Mouse (Mus musculus) retina, embryonic 14.5 days (tissue): ENCODE results near the gene Cep95.

ENCODE experiments used
- DNase-seq: peaks from one replicate; pipeline ENCODE4 v3.0.0-alpha.2; 2015; ENCODE audit warnings: low spot score

Cep95 gene

DNA sequence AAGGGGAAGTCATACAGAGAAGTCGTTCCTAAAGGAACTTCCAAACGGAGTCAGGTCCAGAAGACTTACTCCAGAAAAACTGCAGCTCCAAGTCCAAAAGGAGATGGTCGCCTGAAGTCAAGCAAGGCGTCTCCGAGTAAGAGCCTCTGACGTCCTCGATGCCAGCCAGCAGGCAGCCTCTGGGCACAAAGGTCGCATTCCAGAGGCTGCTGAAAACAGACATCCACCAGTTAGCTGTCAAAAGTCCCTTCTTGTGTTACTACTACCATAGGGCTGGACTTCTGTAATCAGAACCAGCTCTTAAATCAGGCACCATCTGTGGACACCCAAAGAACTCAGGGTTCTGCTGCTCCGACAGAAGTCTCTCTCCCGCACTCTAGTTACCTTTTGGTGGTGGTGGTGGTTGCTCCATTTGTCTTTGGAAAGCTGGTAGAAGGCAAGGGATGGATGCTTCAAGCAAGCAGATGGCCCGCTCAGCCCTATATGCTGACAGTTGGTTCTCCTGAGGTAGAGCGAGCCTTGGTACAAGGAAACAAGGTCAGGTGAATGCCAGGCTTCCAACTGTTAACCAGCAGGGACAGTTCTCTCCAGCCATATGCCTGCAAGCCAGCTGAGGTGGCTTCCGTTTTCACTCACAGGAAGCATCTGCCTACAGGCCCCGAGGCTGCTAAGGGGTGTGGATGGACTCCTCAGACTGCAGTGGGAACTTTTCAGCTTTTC lies 25.7 kb downstream of the Cep95 start:
- no peak for DNase-seq

DNA sequence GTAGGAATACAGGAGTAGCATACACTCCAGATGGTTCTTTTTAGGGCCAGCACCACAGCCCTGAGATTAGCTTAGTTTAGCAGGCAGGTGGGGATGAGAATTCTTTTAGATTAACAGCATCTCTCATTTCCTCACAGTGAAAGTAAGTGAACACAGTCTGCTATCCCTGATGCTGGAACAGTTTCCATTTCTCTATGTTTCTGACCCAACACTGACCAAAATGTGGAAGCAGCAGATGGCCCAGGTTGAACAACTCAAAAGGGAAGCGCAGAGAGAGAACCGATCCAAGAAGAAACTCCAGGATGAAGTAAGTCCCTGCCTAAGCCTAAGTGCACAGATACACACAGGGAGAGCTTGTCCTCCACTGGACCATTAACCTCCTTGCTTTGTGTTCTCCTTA lies 26.3 kb downstream of the Cep95 start:
- no peak for DNase-seq

DNA sequence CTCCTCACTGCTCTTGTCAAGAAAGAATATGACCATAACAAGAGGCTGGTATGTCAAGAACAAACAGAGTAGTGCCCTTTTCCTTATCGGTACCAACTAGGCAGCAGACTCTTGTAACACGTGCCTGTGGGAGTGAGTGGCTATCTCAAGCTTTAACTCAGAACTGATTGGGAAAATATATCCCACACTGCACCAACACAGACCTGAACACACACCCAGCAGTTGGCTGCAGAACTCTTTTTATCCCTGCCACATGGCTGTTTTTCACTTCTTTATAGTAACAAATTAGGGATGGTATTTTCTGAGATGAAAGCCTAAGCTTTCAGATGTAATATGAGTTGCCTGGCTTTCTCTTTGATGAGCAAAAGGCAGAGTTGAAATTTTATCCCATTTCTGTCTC lies 26.7 kb downstream of the Cep95 start:
- DNase-seq: no peak

DNA sequence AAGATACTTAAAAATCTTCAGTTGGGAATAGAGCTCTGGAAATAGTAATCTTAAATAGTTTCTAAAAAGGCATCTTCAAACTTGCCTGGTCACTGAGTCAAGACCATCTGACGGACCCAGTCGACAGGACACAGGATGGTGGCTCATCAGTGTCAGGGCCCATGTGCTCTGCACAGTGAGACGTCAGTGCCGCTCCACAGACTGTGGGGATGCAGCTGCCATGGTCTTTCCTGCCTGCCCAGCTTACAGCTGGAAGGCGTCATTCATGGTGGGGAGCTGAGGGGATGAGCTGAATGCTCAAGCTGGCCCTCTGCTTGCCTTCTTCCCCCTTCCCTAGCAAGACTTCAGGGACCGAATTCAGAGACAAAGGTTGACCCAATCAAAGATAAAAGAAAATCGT lies 27.3 kb downstream of the Cep95 start:
- DNase-seq: no peak

DNA sequence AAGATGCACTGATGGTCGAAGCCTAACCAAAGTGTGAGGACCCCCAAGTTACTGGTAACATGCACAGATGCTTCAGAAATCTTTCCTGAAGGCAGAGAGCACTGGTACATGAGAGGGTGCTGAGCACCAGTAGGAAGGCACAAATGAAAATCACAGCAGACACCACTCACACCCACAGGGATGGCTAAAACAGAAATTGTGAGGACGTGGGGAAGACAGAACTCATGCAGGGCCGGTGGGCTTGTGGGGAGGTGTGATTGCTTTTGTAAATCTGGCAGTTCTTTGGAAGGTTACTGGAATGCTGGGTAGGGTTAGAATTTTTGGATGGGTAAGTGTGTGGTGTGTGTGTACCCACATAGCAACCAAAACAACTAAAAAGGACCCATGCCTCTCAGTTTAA lies 28.1 kb downstream of the Cep95 start:
- no peak for DNase-seq

DNA sequence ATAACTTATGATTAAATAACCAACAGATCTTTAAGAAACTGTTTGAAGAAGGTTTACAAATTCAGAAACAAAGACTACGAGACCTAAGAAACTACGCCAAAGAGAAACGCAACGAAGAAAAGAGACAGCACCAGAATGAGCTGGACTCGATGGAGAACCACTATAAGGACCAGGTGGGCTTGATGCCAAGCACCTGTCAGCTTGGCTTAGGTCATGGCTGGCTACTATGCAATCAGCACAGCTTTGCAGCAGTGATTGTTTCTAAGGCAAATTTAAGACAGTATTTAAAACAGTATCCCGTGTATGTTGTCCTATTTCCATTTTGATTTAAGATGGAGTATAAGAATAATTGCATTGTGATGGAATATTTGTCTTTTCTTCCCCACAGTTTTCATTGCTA lies 28.8 kb downstream of the Cep95 start:
- no peak for DNase-seq

DNA sequence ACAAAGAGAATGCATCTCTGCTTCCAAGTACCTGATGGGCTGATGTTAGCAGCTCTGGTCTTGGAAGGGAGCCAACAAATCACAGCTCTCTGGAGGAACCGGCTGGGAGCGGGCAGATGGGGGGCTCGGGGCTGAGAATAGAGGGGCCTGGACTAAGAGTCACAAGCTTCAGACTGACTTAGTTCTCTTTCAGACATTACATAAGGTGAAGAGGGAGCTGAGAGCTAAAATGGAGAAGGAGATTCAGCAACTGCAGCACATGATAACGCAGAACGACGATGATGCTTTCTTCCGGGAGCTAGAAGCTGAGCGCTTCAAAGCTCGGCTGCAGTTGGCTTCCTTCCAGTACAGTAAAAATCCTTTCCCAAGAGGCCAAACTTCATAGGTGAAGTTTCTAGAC lies 29.3 kb downstream of the Cep95 start:
- no peak for DNase-seq

DNA sequence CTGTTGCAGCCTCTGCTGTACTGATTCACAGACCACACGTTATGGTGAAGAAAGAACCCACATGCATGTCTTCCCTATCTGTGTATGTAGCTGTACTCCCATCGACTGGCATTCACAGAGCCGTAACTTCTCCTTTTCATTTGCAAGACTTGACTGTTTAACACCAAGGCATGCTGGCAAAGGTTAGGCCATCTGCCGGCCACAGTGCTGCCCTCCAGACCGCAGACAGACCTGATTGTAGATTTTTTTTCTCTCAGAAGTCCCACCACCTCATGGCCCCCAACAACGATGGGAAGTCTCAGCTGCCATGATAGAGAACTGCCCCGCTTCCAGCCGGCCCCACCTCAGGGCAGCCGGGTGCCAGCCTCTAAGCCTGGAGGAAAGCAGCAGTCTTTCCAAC lies 30.5 kb downstream of the Cep95 start:
- no peak for DNase-seq

DNA sequence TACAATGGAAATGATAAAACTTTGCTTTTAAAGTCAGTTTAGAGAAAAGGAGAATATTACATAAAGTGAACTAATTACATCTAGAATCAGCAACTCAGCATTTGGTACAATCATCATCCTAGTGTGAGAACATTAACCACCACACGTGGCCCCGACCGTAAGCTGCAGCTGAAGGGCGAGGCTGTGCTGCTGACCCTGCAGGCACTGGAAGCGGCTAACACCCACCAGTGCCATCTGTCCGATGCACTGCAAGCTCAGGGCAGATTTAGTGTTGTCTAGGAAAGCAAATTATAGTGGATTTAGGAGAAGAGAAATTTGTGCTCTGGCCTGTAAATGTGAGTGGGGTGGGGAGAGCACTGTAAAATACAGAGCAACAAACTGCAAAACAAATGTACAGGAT lies 31.2 kb downstream of the Cep95 start:
- no peak for DNase-seq

DNA sequence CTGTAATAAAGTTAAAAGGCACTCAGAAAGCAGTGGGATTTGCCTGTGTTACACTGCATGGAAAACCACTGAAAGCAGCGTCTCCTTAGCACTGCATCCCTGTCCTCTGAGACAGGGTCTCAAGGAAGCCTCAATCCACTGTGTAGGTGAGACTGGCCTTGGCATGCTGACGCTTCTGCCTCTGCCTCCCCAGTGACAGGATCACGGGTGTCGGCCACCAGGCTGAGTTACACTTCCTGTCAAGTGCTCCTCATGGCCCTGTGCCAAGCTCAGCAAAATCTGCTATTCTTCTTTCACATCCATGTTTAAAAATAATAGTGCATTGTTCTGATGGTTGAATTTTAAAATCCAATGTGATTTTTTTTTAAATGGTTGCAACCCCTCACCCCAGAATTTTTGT lies 31.9 kb downstream of the Cep95 start:
- DNase-seq: no peak

DNA sequence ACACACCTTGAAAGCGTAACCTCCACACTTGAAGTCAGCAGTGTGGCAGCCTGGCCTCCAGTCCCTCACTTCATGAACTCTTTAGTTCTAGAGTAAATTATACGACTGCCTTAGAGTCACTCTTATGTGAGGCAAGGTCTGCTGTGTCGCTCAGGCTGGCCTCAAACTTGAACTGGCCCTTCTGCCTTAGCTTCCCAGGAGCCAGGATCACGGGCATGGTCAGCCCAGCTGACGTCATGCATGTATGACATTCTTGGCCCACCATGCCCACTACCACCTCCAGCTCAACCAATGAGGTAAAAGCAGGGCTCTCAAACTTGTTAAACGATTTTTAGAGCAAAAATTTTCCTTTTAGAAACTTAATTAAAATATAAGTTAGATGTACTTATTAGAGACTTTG lies 32.3 kb downstream of the Cep95 start:
- DNase-seq: no peak

DNA sequence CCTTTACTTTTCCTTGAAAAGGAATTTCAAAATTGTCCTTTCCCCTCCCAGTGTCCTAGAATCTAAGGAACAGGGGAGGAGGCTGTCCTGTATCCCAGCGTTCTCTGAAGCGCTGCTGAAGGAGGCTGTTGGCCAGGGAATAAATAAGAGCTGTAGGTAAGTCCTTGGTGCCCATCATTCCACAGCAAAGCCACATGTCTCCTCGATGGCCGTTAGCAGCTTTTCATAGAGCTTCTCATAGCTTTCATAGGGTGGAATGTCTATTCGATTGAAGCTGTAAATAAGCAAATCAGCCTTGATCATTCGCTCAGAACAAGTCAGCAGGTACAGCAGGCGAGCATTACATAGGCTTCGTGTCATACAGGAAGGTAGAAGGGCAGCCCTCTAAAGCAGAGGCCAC lies 33.4 kb downstream of the Cep95 start:
- DNase-seq: no peak

DNA sequence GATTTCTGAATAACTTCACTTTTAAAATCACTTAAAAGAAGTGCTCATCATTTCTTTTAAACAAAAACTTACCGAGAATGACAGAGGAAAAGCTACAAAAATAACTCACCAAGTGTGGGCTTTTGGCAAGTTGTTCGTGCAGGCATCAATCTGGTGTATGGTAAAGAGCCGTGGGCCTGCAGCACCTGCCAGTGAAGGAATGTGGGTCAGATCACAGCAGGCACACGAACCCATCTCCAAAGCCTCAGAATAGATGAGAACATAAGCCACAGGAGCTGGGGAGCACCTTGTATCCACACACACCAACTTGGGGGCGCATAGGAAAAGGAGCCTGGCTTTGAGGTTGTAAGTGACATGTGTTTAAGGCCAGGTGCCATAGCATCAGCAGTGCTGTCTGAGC lies 33.9 kb downstream of the Cep95 start:
- peak; percentile 17 for DNase-seq

DNA sequence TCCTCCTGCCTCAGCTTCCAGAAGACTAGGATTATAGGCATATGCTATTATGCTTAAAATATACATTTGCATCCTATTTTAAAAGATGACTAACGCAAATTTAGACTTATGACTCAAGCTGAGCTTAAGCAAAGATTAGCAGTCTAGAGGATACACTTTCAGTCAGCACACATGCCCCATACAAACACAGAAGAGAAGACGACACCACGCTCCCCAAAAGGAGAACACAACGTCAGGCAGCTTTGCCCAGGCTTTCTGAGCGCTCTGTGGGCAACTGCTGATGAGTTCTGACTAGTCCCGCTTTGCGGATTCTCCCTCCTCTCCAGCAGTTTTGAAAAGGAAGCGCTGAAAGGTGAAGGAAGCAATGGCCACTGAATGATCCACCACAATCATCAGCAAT lies 34.7 kb downstream of the Cep95 start:
- DNase-seq: no peak

DNA sequence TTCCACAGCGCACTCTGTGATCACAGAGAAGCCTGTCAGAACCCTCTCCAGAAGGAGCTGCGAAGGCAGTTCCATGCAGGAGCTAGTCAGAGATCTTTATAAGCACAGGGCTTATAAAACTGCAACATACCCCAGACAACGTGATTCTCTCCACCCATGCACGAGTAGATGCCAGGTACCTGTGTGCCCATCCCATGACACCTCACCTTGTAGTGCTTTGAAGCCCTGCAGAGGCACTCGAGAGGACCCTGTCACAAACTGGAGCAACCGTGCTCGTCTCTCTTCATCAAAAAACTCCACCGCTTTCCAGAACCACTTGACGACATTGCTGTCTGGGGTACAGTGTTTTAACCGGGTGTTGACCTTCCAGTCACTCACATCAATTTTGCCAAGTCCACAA lies 35.4 kb downstream of the Cep95 start:
- DNase-seq: no peak

DNA sequence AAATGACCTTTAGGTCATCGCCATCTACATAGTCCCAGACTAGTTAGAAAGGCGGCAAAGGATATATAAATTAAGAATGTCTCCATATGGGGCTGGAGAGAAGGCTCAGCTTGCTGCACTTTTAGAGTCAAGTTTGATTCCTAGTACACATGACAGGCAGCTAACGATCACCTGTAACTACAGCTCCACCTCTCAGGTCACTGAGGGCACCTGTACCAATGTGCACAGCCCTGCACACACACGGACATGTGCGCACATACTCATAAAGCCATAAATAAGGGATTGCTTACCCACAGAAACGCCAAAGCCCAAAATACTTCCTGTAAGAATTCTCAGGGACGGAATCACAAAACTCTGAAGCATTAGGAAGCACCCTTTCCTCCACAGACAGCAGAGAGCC lies 39.0 kb downstream of the Cep95 start:
- no peak for DNase-seq

DNA sequence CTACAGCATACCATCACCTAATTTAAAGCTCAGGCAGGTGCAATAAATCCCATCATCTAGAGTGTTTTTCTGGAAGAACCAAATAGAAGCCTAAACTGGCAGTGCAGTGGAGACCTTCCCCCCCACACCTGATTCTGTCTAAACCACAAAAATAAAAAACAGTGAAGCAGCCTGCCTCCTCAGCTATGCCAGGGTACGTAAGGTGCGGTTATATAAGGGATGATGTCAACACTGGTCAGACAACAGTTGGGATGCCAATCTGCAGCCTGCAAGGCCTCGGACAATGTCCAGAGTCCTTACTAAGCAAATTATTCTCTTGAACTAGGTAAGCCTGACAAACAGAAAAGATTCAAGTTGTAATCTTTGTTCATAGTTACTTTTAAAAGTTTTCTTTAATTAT lies 53.0 kb downstream of the Cep95 start:
- no peak for DNase-seq

DNA sequence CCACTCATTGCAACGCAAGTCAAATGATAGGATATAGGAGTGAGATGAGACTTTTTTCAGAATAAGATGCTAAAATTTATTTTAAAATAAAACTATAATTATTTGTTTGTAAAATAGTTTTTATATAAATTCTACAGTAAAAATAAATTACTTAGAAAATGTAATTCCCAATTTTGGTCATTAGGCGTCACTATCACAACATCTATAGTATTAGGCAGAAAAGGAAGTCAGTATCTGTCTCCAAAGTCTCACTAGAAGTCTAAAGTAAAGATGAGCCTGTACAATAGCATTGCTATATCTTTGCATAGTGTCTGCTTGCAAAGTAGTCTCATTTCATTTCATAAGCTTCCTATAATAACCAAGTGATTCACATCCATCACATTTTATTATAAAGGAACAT lies 62.4 kb downstream of the Cep95 start:
- peak; percentile 65 for DNase-seq
